Mouse (Mus musculus) T-cell, adult 2 months (primary cell): ENCODE data around the gene Aldh3b1.

Experiments used
- DNase-seq: peaks from one replicate; pipeline ENCODE4 v3.0.0; 2022; ENCODE audit warnings: low spot score

Aldh3b1 gene

DNA sequence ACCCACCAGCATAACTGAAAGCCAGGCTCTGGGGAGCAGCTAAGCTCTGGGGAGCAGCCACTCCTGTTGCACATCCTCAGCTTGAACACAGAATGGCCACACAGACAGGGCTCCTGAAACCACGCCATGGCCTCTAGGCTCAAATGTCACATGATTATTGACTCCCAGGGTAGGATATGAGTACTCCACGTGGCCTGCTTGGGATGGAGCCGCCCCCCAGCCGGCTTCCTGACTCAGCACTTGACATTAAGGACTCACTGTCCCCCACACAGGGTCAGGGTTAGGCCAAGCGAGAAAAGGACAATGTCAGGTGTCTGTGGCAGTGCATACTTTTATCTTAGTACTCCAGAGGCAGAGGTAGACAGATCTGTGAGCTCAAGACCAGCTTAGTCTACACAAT, 19.4 kb downstream of the Aldh3b1 start:
- DNase-seq = no peak

DNA sequence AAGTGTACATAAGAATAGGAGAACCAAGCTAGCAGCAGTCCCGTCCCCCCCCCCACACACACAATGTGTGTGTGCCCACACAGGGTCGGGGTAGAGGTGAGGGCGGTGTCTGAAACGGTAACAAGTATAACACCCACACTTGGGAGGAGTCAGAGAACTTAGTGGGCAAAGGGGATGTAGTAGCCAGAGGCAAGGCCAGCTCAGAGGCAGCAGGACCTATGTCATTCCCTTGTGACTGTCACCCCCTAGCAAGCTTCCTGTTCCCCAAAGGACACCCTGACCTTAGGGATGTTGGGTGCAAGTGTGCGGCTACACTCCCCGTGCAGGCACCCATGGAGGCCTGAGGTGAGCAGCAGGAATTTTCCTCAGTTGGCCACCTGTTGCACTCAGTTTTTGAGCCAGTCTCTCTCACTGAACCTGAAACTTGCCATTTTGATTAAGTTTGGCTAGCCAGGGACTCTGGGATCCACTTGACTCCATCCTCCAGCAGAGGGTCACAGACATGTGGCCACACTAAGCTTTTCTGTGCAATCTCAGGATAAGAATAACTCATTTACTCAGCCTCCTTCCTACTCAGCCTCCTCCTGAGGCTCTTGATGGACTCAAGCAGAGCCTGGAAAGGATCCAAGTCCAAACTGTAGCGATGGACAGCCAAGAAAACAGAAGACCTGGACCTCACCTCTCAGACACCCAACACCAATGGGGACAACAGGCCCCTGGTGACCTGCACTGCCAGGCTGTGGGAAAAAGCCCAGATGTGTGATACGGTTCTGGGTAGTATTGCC, 21.5 kb downstream of the Aldh3b1 start:
- DNase-seq = no peak

- peak; percentile 52 for DNase-seq
These were observed 22.5 kb downstream of the Aldh3b1 start, which contains the start of gene Tcirg1 for GRCm38 (mm10) chr19:3906795-3907786. TSS of gene Tcirg1 (minus strand) at chr19:3907133.

DNA sequence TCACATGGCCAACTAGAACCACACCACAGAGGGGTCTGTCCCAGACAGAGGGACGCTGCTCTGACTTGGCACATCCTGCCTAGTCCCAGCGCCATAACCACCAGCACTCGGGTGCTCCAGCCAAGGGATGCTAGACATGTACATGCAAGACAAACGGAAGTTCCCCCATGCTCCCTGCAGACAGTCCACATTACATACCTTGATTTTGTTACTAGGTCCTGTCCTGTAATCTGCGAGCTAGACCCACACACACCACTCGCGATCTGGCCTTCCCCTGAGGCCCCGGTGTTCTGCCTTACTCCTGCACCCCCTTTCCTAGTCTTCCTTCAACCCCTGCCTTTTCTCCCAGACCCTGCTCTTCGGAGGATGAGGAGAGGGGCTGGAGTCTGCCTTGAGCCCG, 23.3 kb downstream of the Aldh3b1 start:
- DNase-seq = peak; percentile 23

DNA sequence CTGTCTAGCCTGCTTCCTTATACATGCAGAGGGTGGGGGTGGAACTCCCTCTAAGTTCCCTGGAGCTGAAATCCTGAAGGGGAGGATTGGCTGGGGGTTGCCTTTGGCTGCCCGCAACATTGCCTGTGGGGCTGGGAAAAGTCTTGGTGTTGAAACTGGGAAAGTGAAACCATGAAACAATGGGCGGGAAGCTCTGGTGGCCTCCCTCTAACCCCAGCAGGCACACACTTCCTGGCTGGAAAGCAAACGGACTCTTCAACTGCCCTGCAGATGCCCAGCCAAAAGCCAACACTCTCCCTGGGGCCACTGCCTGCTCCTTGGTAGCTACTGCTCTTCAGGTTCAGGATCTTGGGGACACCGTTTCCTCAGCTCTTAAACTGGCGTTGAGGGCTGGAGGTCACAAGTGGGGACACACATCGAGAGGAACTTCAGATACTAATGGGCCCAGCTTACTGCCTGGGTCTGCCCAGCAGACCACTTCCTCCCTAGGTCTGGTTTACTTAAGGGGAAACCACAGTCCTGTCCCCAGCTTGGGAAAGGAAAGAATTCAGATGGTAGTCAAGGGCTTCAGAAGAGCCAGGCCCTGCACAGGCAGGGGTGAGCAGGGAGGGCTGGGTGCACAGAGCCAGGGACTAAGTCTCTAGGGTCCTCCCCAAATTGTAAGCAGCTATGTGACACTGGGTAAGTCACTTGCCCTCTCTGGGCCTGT, 24.2 kb downstream of the Aldh3b1 start:
- DNase-seq = no peak

- no peak for DNase-seq
These were observed 25.3 kb downstream of the Aldh3b1 start for GRCm38 (mm10) chr19:3904363-3904675.

GRCm38 (mm10) chr19:3903648-3904362, 25.8 kb downstream of the Aldh3b1 start:
- no peak for DNase-seq

GRCm38 (mm10) chr19:3902966-3903365, 26.6 kb downstream of the Aldh3b1 start:
- no peak for DNase-seq

- no peak for DNase-seq
These were observed 30.0 kb downstream of the Aldh3b1 start for GRCm38 (mm10) chr19:3899618-3900017.

- no peak for DNase-seq
These were observed 30.7 kb downstream of the Aldh3b1 start for GRCm38 (mm10) chr19:3898952-3899351.

DNA sequence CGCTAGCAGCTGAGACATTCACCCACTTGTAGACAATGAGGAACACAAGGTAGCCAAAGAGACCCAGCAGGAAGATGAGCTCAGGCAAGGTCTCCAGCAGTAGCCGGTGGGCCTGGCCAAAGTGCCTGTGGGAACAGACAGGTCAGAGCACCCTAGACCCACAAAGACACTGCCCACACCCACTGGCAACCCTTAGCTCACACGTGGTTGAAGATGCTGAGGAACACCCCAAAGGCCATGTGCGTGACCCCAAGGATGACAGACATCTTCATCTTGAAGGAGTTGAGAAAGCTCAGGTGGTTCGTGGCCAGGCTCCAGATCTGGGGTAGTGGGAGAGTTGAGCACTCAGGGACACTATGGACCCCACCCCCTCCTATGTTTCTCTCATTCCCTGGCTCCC, 32.1 kb downstream of the Aldh3b1 start:
- DNase-seq = no peak

GRCm38 (mm10) chr19:3896208-3896607, 33.4 kb downstream of the Aldh3b1 start:
- DNase-seq = no peak

GRCm38 (mm10) chr19:3895171-3895631, 34.4 kb downstream of the Aldh3b1 start:
- DNase-seq = no peak

DNA sequence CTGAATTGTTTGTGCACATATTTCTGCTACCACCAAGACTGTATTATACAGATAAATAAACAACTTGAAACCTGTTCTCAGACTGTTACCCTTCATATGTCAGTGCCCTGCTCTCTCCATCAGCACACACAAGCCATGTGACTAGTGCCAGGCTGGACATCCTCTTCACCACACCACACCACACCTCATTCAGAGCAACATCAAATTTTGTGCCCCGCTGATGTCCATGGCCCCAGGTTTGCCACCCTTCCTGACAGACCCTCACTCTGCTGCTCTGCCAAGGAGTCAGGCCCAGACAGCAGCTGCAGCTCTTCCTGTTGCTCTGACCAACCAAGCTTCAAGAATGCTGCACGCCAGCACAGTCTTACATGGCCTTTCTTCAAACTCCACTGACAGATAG, 35.3 kb downstream of the Aldh3b1 start:
- no peak for DNase-seq

- no peak for DNase-seq
These were observed 36.0 kb downstream of the Aldh3b1 start for GRCm38 (mm10) chr19:3893545-3894116.

DNA sequence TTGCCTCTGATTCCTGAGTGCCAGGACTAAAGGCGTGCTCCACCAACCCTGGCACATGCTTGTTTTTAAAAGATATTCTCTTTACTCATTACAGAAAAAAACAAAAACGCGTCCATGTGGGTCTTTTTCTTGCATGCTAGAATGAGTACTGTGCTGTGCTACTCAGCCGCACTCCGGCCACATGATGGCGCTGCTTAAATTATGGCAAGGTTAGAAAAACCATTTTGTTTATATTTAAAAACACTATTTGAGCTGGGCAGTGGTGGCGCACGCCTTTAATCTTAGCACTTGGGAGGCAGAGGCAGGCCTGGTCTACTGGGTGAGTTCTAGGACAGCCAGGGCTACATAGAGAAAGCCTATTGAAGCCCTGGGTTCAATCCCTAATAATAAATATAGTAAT, 39.4 kb downstream of the Aldh3b1 start:
- DNase-seq = no peak

DNA sequence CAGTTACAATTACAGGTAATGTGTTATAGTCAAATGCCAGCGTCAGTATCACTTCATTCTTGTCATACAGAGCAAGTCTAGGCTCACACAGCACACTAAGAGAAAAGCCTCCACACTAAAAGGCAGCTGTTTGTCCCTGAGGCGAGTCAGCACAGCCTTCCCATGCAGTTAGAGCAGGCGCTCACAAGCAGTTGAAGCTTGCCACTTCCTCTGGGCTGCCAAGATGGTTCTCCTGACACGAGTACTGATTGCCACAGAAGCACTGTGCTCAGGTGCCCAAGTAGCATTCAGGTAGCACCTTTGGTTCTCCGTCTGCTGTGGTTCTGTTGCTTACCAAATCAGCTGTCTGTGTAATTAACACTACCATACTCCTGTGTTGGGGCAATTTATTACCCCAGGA, 40.5 kb downstream of the Aldh3b1 start:
- DNase-seq = no peak

GRCm38 (mm10) chr19:3884325-3884990, 45.1 kb downstream of the Aldh3b1 start:
- no peak for DNase-seq

- no peak for DNase-seq
These were observed 47.4 kb downstream of the Aldh3b1 start for GRCm38 (mm10) chr19:3882214-3882613.

DNA sequence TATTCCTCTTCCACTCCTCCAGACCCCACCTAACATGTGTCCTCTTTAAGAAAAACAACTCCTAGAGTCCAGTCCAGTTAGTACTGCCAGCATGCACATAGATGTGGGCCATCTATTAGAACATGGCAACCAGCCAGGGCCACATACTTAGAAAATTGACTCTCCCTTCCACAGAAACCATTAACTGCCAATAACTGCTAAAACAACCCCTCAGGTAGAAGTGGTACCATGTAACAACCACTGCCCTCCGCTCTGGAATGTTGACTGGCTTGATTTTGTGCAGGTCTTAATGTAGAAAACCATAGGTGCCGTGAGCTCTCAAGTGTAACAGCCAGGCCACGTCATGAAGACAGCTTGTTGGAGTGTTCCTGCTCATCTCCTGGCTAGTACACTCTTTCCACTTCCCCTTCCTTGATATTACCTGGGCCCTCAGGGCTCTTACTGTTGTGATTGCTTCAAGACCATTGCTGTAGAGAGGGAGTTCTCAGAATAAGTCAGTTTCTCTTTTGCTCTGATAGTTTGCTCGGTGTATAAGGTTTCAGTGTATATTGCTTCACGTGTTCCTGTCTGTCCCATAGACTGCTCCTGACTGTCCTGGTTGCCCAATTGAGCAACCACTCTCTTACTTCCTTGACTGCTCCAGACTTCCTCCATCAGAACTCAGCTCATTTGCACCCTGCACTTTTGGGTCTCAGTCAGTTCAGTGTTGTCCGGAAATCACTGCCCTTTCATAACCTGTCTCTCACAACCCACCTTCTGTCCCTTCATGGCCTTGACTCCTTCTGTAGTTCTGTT, 49.4 kb downstream of the Aldh3b1 start:
- no peak for DNase-seq
